Mouse (Mus musculus): ENCODE data around the gene Gm39566. TPM values are rescaled to one million over a fixed set of nuclear protein-coding genes. Genes with fewer than 3 reads are reported as not detected.

Gene Gm39566
- total and polyA plus RNA-seq, 3 experiments: 0.04 TPM; not detected in 2

DNA sequence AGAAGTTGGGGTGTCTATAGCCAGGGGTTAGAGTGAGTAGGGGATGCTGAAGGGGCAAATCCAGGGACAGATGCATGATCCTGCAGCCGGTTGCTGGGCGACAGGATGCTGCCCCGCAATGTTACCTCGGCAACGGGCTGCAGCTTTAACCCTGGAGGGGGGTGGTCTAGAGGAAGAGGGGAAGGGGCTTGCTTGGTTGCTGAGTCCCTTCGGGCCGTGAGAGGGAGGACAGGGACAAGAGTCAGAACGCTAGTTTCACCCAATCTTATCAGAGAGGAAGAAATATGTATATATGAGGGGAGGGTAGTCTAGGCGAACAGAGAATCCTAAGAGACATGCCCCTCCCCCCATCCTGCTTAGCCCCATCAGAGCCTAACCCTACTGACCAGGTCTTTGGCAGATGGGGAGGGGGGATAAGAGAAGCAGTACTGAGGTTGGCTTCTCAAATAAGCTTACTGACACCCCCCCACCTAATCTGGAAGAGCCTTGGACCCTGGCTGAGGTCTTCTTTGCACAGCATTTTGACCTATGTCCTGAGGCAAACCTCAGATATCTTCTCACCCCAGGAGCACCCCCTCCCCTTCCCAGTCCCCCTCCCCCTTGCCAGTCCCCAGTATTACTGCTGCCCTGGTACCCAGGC is 20.3 kb upstream of the Gm39566 start:
- H3K4me3 ChIP-seq (ENCODE audit: control insufficient read depth in 1 of 2, insufficient read depth in 1 of 2, low read depth in 2 of 2, low read length in 2 of 2): peak overlapping the region in 1 of 2 experiments; percentile 55; a peak in 1 of 4 replicates
- H3K4me1 ChIP-seq (ENCODE audit: control insufficient read depth in 1 of 2, insufficient read depth in 2 of 2, low read length in 2 of 2): peaks cover 10 to 28% of the 10 kb centered on the region in 2 experiments
- H3K9me3 ChIP-seq (replicated peaks; ENCODE audit: insufficient read depth, low read length): no peaks in the 10 kb centered on the region
- H3K79me2 ChIP-seq (ENCODE audit: control insufficient read depth, insufficient read depth, low read length, poor library complexity): peaks cover 1% of the 10 kb centered on the region; the same call in 1 of the 2 replicates
- TF ChIP-seq MXI1 (IDR thresholded peaks at IDR 0.05; ENCODE audit: low read depth, low read length) (no peak), UBTF (IDR thresholded peaks at IDR 0.05; ENCODE audit: borderline replicate concordance, insufficient read depth, low read depth, low read length) (no peak), ETS1 (IDR thresholded peaks at IDR 0.05; ENCODE audit: low read depth, low read length) (no peak), MAFK (IDR thresholded peaks at IDR 0.05; ENCODE audit: borderline replicate concordance, low read depth, low read length) (no peak), GABPA (IDR thresholded peaks at IDR 0.05; ENCODE audit: low read depth, low read length) (no peak), MYB (IDR thresholded peaks at IDR 0.05; ENCODE audit: low read depth, low read length) (no peak), E2F4 (IDR thresholded peaks at IDR 0.05; ENCODE audit: borderline replicate concordance, low read depth, low read length) (no peak)
- DNase-seq (ENCODE audit: low read depth, low spot score): peak; percentile 34
- H3K27ac ChIP-seq (ENCODE audit: control insufficient read depth, low read depth, low read length): no peak overlapping the region
- peaks cover 0 to 14% of the 10 kb centered on the region in 2 experiments; a peak in 2 of 4 replicates for H3K36me3 ChIP-seq (ENCODE audit: control insufficient read depth in 1 of 2, insufficient read depth in 2 of 2, low read length in 2 of 2)
- no peaks in the 10 kb centered on the region; a peak in 1 of 4 replicates for H3K27me3 ChIP-seq (ENCODE audit: control insufficient read depth in 1 of 2, insufficient read depth in 2 of 2, low read length in 2 of 2)
- H3K9ac ChIP-seq (ENCODE audit: control insufficient read depth, low read depth, low read length, poor library complexity, severe bottlenecking): peak overlapping the region; percentile 66

DNA sequence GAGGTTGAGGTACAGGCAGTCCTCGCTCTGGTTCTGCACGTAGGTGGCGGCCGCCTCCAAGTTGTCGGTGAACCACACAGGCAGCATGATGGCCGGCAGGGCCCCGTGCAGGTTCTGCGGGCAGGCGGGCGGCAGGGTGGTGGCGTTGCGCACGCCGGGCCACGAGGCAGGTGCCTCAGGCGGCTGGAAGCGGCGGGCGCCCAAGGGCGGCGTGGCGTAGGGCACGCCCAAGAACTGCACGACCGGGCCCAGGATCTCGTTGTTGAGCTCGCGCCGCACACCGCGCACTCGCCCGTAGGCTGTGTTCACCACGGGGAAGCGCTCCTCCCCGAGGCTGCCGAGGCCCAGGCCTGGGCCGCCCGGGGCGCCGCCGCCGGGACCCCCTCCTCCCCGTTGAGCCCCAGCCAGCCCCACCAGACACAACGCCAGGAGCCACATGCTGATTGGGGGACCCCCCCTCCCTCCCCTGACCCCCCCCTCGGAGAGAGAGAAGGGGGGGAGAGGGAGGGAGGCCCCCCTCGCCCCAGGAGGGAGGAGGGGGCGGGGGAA is 19.0 kb upstream of the Gm39566 start:
- DNase-seq (ENCODE audit: low read depth, low spot score): peak; percentile 88
- TF ChIP-seq NELFE (IDR thresholded peaks at IDR 0.05; ENCODE audit: low read depth, low read length) (peak; percentile 74), SIN3A (IDR thresholded peaks at IDR 0.05; ENCODE audit: low read length) (no peak), POLR2A (IDR thresholded peaks at IDR 0.05; ENCODE audit: control insufficient read depth in 1 of 2, insufficient read depth in 1 of 2, low read depth in 1 of 2, low read length in 2 of 2, poor library complexity in 1 of 2) (peak; percentile 69 to 93; a peak in 3 of 4 replicates), CTCF (IDR thresholded peaks at IDR 0.05 in 2 of 3, conservative IDR thresholded peaks at IDR 0.05 in 1 of 3; ENCODE audit: control insufficient read depth in 1 of 3, insufficient read depth in 1 of 3, low read depth in 2 of 3, low read length in 3 of 3, poor library complexity in 1 of 3, severe bottlenecking in 1 of 3) (peak in 1 of 3 experiments; percentile 8; a peak in 1 of 6 replicates), ZMIZ1 (IDR thresholded peaks at IDR 0.05; ENCODE audit: low read depth, low read length) (no peak; the same call in 1 of the 2 replicates), MAX (IDR thresholded peaks at IDR 0.05; ENCODE audit: low read length) (peak; percentile 90), MYC (IDR thresholded peaks at IDR 0.05; ENCODE audit: low read depth, low read length) (peak; percentile 57), UBTF (IDR thresholded peaks at IDR 0.05; ENCODE audit: borderline replicate concordance, insufficient read depth, low read depth, low read length) (peak; percentile 80), MAZ (IDR thresholded peaks at IDR 0.05; ENCODE audit: low read depth, low read length) (peak; percentile 91; the same call in 1 of the 2 replicates), MXI1 (IDR thresholded peaks at IDR 0.05; ENCODE audit: low read depth, low read length) (peak; percentile 89; the same call in 1 of the 2 replicates), CHD1 (IDR thresholded peaks at IDR 0.05; ENCODE audit: low read depth, low read length) (peak; percentile 26; the same call in 1 of the 2 replicates)
- H3K36me3 ChIP-seq (ENCODE audit: control insufficient read depth in 1 of 2, insufficient read depth in 2 of 2, low read length in 2 of 2): peaks cover 2 to 11% of the 10 kb centered on the region in 2 experiments; a peak in 2 of 4 replicates
- H3K27me3 ChIP-seq (ENCODE audit: control insufficient read depth in 1 of 2, insufficient read depth in 2 of 2, low read length in 2 of 2): no peaks in the 10 kb centered on the region; a peak in 1 of 4 replicates
- no peaks in the 10 kb centered on the region for H3K9me3 ChIP-seq (replicated peaks; ENCODE audit: insufficient read depth, low read length)
- H3K9ac ChIP-seq (ENCODE audit: control insufficient read depth, low read depth, low read length, poor library complexity, severe bottlenecking): peak overlapping the region; percentile 74
- H3K4me1 ChIP-seq (ENCODE audit: control insufficient read depth in 1 of 2, insufficient read depth in 2 of 2, low read length in 2 of 2): peaks cover 8 to 25% of the 10 kb centered on the region in 2 experiments
- peaks cover 1% of the 10 kb centered on the region; the same call in 1 of the 2 replicates for H3K79me2 ChIP-seq (ENCODE audit: control insufficient read depth, insufficient read depth, low read length, poor library complexity)
- peak overlapping the region; percentile 47 to 55 for H3K4me3 ChIP-seq (ENCODE audit: control insufficient read depth in 1 of 2, insufficient read depth in 1 of 2, low read depth in 2 of 2, low read length in 2 of 2)
- peak overlapping the region; percentile 46 for H3K27ac ChIP-seq (ENCODE audit: control insufficient read depth, low read depth, low read length)

Measured in MEL (cell line).